Mouse (Mus musculus): ENCODE measurements around the gene Vps37b. TPM values are rescaled to one million over a fixed set of nuclear protein-coding genes. Genes with fewer than 3 reads are reported as not detected.

Gene Vps37b
- total RNA-seq, 2 experiments from 2014 or later, result 4.1 to 6.2 TPM

DNA sequence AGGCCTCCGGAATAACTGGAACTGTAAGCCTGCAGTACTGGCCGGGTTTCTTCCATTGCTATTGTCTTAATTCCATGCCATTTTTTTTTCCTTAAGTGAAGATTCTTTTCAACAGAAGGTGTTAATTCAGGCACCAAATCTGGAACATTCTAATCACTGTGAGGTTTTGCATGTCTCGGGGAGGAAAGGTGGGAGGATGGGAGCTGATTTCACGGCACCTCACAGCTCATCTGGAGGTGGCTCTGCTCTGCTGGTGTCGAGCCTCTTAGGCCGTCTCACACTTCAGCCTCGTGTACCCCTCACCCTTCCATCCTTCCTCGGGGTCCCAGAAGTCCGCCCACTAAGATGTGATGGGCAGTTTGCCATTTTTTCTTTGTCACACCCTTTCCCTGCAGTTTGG, 9.0 kb upstream of the Vps37b start:
- no peak for TF ChIP-seq CTCF (IDR thresholded peaks at IDR 0.05)
- intact Hi-C loops (cut with DNase I), result no loop called here
- H3K27ac ChIP-seq, result no peak overlapping the region
- no peak for DNase-seq
- H3K4me3 ChIP-seq, result no peak overlapping the region

DNA sequence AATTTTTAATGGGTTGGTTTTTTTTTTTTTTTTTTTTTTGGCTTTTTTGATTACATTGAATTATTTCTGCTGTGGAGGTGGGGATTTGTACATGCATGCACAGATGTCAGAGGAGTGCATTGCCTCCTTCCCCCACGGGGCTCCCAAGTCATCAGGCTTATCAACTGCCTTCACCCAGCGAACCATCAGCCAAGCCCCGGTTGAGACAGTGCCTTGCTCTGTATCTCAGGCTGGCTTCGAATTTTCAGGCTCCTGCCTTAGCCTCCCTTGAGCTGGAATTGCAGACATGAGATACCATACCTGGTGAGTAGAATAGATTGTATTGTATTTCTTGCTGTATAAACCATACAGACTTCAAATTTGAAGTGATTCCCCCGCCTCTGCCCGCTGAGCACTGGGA, 7.5 kb upstream of the Vps37b start:
- Histone ChIP-seq H3K27ac (no peak overlapping the region), H3K4me3 (no peak overlapping the region)
- intact Hi-C loops (cut with DNase I), result no loop called here
- TF ChIP-seq CTCF (IDR thresholded peaks at IDR 0.05), result no peak
- no peak for DNase-seq

DNA sequence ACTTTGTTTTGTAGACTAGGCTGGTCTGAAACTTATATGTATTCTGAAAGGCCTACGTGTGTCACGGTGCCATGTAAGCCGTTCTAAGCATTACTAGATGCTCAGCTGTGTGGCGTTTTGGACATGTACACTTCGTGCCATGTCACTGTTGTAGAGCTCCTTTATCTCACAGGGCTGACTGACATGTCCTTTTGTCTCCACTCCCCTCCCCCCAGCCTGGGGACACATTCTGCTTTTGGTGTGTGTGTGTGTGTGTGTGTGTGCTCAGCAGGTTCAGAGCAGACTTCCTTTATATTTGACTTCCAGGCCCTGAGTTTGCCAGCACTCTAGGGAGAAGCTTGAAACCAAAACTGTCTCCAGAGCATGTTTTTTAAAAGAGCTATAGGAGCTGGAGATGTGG, 4.8 kb upstream of the Vps37b start:
- H3K27ac ChIP-seq, result no peak overlapping the region
- H3K4me3 ChIP-seq, result no peak overlapping the region
- intact Hi-C loops (cut with DNase I), result no loop called here
- no peak for TF ChIP-seq CTCF (IDR thresholded peaks at IDR 0.05)
- no peak for DNase-seq

DNA sequence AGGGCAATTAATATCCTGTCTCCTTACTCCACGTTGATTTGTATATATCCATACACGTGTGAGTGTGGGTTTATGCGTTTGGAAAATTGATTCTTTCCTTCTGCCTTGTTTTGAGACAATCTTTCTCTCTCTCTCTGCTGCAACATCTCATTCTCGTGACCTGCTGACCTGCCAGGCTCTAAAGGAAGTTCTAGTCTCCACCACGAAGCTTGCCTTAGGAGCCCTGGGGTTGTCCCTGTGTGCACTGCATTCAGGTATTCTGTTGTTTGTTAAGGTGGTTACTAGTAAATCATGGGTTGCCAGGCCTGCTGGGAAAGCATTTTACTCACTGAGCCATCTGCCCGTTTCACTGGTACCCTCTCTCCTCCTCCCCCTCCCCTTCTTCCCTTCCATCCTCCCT, 4.3 kb upstream of the Vps37b start:
- no peak for TF ChIP-seq CTCF (IDR thresholded peaks at IDR 0.05)
- intact Hi-C loops (cut with DNase I), result no loop called here
- Histone ChIP-seq H3K27ac (no peak overlapping the region), H3K4me3 (no peak overlapping the region)
- DNase-seq, result no peak

DNA sequence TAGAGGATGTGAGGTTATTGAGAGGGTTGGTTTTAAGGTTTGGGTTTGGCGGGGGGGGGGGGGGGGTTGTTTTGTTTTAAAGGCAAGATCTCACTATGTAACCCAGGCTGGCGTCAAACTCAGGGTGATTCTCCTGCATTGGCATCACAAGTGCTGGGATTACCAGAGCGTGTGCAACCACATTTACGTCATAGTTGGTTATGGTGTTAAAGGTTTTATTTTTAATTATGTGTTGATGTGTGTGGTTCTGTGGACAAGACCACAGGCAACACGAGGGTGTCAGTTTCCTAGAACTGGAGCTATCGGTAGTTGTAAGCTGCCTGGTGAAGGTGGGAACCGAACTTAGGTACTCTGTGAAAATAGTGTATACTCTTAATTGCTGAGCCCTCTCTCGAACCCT, 3.7 kb upstream of the Vps37b start:
- no peak for TF ChIP-seq CTCF (IDR thresholded peaks at IDR 0.05)
- no peak for DNase-seq
- intact Hi-C loops (cut with DNase I), result no loop called here
- Histone ChIP-seq H3K27ac (no peak overlapping the region), H3K4me3 (no peak overlapping the region)

DNA sequence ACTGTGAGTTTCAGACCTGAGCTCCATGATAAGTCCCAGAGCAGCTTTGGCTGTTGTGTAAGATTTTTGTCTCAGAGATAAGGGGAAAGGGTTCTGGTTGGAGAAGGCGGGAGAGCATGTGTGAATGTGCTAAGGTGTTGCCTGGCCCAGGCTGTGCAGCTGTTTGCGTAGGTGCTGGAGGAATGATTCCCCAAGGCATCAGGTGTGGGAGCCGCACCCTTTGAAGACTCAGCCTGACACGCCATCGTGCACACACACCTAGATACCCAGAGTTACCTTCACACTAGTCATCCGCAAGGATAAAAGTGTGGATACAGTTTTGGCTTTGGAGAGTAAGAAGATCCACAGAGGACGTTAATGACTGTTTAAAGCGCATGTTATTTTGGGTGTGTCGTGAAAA, 3.3 kb upstream of the Vps37b start:
- TF ChIP-seq CTCF (IDR thresholded peaks at IDR 0.05), result no peak
- intact Hi-C loops (cut with DNase I), result no loop called here

DNA sequence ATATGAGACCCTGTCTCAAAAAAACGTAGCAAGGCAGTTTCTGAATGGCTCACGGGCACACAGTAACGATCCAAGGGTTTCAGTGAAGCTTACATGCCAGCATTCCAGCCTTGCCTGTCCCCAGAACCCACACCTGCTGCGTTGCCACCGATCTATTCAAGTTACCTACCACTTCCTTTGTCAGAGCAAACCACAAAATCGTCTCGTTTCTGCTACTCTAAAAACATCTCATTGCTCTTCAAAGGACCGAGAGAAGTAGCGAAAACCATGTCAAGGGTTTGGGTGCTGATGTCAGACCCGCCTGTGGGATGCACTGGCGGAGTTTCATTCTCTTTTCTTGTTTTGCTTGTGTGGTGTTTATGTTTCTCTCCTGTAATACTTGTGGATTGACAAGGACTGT, 2.4 kb upstream of the Vps37b start:
- intact Hi-C loops (cut with DNase I), result no loop called here
- no peak for TF ChIP-seq CTCF (IDR thresholded peaks at IDR 0.05)
- DNase-seq, result no peak
- Histone ChIP-seq H3K27ac (no peak overlapping the region), H3K4me3 (no peak overlapping the region)

More for the DNA sequence above, 3.3 kb upstream of the Vps37b start:
- DNase-seq, result no peak
- Histone ChIP-seq H3K4me3 (no peak overlapping the region), H3K27ac (no peak overlapping the region)

DNA sequence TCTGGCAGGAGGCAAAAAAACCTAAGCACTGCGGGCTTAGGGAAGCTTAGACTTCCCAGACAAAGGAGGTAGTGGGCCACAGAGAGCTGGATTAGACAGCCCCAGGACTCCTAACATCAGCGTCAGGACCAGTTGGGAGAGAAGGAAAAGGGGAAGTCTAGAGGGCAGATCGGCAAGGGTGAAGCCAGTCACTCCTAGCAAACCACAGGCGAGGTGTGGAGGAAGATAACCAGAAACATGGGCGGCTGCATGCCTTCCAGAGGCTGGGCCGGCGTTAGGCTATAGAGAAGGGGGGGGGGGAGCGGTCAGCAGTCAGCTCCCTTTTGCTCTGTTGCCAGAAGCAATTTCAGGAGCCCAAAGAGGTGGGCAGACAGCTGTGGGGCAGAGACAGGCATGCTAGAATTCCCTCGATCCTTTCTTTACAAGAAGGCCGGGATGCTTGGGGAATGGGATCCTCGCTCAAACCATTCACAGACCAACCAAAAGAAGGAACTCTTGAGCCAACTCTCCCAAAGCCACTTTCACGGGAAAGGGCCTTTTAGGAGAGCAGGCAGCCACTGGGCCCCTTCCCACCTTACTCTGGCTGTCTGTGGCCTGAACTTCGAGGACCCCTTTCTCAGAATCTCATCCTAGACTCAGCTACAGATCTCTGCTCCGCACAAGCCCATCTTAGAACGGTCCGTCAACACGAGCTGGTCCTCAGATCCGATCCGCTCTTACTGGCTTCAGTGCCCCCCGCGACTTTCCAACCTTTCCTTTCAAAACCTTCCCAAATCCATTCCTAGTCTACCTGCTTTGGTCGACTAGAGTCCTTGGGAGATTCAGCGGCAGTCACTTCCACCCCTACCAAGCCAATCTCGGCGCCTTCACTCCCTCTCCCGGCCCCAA, 758 bp downstream of the Vps37b start:
- no peak for DNase-seq
- TF ChIP-seq CTCF (IDR thresholded peaks at IDR 0.05), result no peak
- peak overlapping the region; percentile 88 for H3K4me3 ChIP-seq
- H3K27ac ChIP-seq, result peak overlapping the region; percentile 92
- intact Hi-C loops (cut with DNase I), result no loop called here

DNA sequence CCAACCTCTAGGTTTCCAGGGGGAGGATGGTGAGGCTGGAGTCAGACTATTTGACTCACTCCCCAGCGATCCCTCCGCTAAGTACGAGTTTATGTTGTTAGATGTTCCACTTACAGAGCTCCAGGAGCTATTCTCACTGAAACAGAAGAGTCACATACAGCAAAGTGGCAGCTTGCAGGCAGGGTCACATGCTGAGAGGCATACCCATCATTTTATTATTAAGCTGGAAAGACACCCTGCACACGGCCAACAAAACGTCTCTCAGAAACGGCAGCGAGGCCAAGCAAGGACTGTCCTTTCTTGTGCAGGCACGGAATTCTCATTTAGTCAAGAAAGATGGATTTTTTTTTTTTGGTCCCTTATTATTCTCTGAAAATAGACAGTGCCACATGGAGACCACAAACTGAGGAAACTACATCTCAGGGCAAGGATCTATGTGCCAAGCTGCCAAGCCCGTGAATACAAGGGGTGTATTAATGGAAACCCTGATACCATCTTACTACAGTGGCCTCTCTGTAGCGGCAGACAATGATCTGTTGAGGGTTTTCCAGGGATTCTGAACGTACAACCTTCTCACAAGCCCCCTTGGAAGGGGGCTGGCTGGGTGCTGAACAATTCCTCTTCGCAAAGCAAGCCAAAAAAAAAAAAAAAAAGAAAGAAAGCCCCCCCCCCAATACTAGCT, 1.5 kb downstream of the Vps37b start:
- intact Hi-C loops (cut with DNase I), result no loop called here
- no peak for TF ChIP-seq CTCF (IDR thresholded peaks at IDR 0.05)
- DNase-seq, result no peak
- peak overlapping the region; percentile 92 for H3K27ac ChIP-seq
- peak overlapping the region; percentile 88 for H3K4me3 ChIP-seq

DNA sequence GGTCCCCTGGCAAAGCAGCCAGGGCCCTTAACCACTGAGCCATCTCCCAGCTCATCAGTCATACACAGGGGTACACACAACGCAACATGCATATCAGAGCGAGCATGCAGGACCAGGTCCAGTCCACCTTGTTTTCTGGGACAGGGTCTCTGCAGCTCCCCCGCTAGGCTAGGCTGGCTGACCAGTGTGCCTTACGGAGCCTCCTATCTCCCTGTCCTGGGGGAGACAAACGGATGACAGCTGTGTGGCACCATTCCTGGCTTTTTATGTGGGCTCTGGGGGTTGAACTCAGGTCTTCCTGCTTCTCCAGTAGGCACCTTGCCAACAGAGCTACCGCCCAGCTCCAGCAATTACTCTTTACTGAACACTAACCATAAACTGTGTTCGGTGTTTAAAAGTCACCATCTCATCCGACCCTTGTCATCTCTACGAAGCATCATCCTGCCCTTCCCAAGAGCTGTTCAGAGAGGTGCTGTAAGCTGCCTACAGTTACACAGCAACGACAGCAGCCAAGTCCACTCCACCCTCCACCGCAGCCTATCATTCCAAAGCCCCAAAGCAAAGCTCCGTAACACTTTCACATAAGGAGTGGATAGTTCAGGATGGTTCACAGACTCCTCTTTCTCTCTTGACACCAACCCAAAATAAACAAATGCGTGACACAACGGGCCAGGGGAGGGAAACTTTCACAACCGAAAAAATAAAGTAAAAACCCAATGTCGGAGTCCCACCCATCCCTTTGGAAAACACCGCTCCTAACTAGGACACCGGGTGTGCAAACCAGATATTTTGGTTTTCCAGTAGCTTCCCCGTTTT, 2.6 kb downstream of the Vps37b start:
- TF ChIP-seq CTCF (IDR thresholded peaks at IDR 0.05), result no peak
- no peak for DNase-seq
- H3K27ac ChIP-seq, result peak overlapping the region; percentile 92
- H3K4me3 ChIP-seq, result peak overlapping the region; percentile 88
- intact Hi-C loops (cut with DNase I), result no loop called here

DNA sequence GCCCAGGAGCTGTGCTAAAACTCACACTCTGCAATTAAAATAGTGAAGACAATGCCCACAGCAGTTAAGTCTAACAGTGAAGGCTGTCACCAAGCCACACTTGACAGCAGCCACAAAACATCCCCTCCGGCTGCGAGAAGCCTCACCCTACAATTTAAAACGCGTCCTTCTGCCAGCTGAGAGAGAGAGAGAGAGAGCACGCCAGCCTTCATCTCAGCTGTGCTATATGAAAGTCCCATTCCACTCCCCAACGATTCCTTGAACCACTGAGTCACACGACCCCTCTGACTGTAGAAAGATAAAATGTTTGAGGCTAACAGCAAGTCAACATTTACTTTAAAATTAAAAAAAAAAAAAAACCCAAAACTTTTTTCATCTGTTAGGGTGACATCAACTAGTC, 3.4 kb downstream of the Vps37b start:
- DNase-seq, result no peak
- Histone ChIP-seq H3K27ac (0 out of 2 replicates have a peak overlapping the region, but pooled peaks have one; percentile 48), H3K4me3 (no peak overlapping the region)
- TF ChIP-seq CTCF (IDR thresholded peaks at IDR 0.05), result no peak
- intact Hi-C loops (cut with DNase I), result no loop called here

DNA sequence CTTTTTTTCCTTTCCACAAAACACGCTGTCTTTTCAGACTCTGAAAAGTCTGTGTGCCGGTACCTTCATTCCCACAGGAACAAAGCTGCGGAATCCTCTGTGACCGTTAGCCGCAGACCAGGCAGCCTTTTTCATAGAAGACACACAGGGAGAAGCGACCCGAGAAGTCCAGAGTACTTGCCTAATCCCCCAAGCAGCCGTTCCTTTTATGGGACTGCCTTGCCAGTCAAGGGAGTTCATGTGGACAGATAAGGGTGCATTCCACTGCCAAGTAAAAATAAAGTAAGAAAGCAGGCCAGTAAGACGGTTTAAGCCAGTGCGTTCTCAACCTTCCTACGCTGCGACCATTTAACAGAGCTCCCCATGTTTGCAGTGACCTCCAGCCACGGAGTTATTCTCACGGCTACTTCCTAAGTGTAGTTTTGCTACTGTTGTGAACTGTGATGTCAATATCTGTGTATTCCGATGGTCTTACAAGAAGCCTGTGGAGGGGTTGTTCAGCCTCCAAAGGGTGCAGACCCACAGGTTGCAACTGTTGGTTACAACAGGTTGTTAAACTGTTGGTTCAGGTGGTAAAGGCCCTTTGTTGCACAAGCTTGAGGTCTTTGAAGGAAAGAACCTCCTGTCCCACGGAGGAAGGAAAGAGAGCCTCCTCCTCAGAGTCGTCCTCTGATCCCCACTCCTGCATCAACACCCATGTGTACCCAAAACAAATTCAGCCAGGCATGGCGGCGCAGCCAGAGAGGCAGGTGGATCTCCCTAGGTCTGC, 4.2 kb downstream of the Vps37b start:
- no peak for DNase-seq
- Histone ChIP-seq H3K4me3 (no peak overlapping the region), H3K27ac (peak overlapping the region; percentile 48)
- TF ChIP-seq CTCF (IDR thresholded peaks at IDR 0.05), result no peak
- intact Hi-C loops (cut with DNase I), result no loop called here

Measured in gastrocnemius, adult 2 months (tissue).